Mouse (Mus musculus): ENCODE data around the gene Itga4.

DNA sequence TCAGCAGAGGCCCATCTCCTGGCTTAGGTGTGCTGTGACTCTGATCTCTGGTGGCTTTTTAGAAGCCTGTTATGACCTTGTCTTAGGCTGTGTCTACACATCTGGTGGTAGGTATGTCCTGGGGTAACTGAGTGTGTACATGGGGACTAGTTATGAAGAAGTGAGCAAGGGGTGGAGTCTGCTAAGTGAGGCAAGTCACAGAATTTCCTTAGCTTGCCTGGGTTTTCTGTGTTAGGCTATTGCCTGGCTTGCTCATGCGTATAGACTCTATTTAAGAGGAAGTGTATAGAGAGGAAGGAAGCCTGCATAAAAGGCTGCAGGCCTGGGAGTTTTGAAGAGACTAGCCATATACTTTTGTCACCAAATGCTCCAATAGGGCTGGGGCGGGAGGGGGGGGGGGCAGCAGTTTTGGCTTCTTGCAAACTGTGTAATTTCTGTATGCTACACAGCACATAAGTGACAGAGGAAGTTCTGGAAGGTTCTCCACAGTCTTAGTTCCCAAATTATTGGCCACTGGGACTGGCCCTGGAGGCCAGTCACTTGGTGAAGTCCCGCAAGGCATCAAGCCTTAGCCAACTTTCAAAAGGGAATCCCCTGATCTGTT, 536 bp upstream of the Itga4 start:
- TF ChIP-seq CTCF (IDR thresholded peaks at IDR 0.05; ENCODE audit: extremely low read depth, insufficient read depth, low read length) (no peak), POLR2A (IDR thresholded peaks at IDR 0.05; ENCODE audit: extremely low read depth, insufficient read depth, low read length) (no peak)
